Mouse (Mus musculus) neutrophil, adult 83 days (primary cell): ENCODE measurements around the gene Sh3gl2. TPM values are rescaled to one million over a fixed set of nuclear protein-coding genes. Genes with fewer than 3 reads are reported as not detected.

Experiments used
- total RNA-seq, 2 experiments: library from RNA; stranded (reverse); gene quantifications; one replicate each; pipeline ENCODE4 v1.2.4; 2023

The Sh3gl2 gene
- not detected for total RNA-seq

DNA sequence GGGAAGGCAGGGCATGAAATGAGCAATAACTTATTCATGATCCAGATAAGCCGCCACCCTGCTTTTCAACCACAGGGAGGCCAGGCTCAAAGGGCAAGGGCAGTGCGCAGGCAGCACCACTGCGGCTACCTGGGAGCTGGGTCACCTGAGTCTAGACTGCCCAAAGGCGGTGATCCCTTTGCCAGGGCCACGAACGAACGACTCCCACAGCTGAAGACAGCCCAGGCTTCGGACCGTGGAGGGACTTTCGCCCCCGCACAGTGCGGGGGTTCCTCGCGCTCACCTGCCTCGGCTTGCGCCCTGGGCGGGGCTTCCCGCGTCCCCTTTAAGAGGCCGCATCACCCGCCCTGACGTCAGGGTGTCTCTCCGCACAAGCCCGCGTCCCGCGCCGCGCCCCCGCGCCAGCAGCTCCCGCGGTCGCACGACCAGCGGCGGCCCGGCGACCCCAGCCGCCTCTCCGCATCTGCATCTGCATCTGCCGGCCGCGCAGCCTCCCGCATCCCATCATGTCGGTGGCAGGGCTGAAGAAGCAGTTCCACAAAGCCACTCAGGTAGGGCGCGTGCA, at the start of gene Sh3gl2:
Gene Sh3gl2, plus strand, starts transcription at position 56 of the 565 bp plus-strand sequence.

DNA sequence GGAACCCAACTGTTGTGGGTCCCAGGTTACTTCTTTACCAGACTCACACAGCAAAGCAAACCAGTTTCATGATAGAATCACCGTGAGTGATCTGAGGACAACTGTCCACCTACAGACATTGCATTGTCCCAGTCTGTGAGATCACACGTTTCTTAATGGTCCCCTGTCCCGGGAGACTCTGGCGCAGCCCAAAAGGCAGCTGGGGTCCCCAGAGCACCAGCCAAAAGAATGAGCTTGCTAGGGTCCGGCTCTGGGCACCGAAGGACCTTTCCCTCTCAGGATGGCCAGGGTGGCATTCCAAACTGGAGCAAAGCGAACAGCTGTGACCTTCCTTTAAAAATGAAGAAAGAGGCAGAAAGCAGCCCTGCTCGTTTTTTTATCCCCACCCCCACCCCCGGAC, 308.9 kb downstream of the Sh3gl2 start, which contains the start of gene Adamtsl1:
Gene Adamtsl1, plus strand, starts transcription at position 381 of the 400 bp plus-strand sequence.

